Mouse (Mus musculus) E14TG2a.4 (cell line): ENCODE measurements at regions not wholly inside any gene's neighbourhood (a gene's known extent, or its start where the extent isn't known, plus 50 kb on each side); places are given as distances from the start of the nearest gene placed in this dataset.

Experiments
- CTCF ChIP-seq: conservative IDR thresholded peaks from 2 replicates; pipeline ENCODE4 v1.5.1; 2014; ENCODE audit warnings: low read length
- NANOG ChIP-seq: IDR thresholded peaks from 2 replicates; pipeline ENCODE4 v1.6.1; 2014; ENCODE audit warnings: borderline replicate concordance, low read length, mixed read lengths

GRCm38 (mm10) chr4:94188888-94189287 is 367.5 kb upstream of the Gm10306 start:
- TF ChIP-seq CTCF (no peak), NANOG (no peak)
